Mouse (Mus musculus) telencephalon, adult 2 months (tissue): ENCODE data around the gene Ube2o.
"Not testable (repeated sequence)": the region's sequence is repeated elsewhere in the genome, so short reads cannot be mapped to it uniquely, and the experiment has no call there.

ENCODE experiments used
- DNase-seq: peaks from one replicate; pipeline ENCODE4 v3.0.0-alpha.2; 2011; ENCODE audit warnings: low read depth, low spot score

The Ube2o gene

DNA sequence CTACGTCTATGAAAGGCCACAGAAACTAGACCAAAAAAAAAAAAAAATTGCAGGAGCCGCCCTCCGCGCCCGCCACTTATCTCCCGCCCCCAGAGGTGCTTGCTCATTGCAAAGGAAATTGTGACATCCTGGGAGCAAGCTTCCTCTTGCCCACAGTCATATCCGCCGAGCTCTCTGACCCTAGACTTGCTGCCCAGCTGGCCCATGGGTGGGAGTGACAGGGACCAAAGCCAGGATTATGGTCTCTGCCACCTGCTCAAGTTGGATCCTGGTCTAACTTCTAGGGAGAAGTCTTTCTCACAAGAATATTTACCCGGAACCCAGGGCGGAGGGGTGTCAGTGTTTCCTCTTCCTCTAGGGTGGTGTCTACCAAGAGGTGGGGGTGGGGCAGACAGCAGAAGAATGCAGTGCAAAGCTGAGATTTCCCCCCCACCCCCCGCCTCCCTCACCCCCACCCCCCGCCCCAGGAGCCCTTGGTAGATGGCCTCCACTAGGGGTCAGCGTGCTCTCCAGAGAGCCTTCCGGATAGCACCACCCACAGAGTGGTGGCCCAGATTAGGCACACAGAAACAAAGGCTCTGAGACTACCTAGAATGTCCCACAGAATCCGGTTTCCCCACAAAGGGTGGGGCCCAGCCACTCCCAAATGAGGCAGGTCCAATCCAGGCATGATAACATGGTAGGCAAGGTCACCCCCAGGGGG, 34.6 kb upstream of the Ube2o start:
- no peak for DNase-seq

- no peak for DNase-seq
These were observed 32.0 kb upstream of the Ube2o start for GRCm38 (mm10) chr11:116613234-116613633.

DNA sequence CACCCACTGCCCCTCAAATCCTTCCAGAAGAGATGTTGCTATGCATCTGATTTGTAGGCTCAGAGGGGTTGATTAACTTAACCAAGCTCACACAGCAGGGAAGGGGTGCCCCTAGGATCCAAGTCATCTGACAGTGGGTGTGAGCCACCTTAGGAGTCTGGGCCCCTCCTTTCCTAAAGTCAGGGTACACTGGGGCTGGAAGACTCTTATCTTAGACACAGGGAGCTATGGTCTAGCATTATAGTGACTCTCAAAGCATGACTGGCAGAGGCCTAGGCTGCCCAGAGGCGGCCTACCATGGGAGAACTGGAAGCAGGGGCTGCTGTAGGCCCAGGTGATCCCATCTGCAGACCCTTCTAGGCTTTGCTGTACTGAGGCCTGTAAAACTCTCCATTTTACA, 31.3 kb upstream of the Ube2o start:
- DNase-seq = no peak

DNA sequence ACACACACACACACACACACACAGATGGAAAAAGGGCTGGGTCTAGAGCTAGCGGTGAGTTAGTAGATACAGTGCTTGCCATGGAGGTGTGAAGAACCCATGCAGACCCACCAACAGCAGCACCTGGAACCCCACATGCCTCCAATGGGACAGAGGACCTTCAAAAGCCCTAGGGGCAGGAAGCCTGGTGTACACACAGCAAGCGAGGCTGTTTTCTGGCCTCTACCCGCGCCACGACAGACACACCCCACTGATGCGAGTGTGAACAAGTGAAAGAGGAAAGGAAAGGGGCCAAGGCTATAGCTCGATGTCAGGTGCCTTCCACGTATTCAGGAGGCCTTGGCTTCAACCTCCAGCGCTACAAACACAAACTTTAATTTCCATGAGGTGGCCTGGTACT, 30.6 kb upstream of the Ube2o start:
- DNase-seq = no peak

- DNase-seq = not testable (repeated sequence)
These were observed 29.9 kb upstream of the Ube2o start for GRCm38 (mm10) chr11:116611168-116611567.

DNA sequence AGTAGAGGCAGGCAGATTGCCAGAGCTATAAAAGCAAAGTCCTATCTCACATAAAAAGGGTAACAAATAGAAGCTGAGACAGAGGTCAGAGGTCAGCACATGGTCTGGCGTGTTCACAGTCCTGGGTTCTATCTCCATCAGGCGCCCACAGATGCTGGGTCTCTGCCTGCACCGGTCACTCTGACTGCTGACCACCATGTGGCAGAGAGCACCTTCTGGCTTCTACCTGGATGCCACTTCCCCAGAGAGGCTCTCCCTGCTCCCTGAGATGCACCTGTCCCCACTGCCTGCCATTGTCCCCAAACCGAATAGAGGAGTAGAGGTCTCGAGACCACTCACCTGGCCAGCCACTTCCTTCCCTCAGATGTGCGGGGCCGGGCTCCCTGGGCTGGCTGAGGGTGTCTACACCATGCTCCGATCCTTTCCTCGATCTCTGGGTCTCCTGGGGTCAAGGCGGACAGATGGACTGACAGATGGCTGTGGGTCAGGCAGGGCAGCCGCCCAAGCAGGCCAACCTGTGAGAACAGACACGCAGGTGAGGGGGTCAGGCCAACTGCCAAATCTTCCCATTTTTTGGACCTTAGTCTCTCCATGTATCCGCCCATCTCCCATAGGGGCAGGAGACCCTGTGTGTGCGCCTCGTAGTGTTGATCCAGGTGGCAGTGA, 28.9 kb upstream of the Ube2o start:
- DNase-seq = no peak

DNA sequence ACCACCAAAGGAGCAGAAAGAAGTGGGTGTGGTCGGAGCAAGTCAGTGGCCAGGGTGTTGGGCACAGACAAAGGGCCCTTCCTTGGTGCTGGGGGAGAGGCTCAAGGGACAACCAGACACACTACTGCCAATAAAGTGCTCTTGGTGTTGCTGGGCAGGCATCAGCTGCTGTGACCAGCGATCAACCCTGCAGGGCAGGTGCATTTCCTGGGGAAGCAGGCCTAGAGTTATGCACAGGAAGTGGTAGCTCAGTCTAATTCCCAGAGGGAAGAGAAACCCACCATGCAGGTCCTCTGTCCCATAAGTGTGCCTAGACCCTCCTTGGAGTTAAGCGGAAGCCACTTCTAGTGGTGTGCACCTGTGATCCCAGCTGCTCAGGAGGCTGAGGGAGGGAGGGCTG, 26.5 kb upstream of the Ube2o start:
- DNase-seq = no peak

- no peak for DNase-seq
These were observed 22.9 kb upstream of the Ube2o start for GRCm38 (mm10) chr11:116604097-116604496.

DNA sequence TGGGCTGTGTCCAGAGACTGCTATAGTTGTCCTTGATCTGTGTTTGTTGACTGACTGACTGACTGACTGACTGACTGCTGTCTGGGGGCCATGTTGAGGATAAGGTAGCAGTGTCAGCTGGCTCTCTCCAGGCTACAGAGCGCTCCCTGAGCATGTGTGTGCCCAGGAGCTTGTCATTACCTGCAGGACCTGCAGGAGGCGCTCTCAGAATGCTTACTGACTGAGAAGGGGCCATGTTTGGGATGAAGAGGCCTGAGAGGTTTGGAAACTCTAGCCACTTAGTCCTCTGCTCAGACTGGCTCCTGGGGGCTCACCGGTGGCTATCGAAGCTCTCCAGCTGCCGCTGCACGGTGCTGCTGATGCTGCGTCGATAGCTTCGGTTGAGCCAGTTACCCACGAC, 22.1 kb upstream of the Ube2o start:
- no peak for DNase-seq

DNA sequence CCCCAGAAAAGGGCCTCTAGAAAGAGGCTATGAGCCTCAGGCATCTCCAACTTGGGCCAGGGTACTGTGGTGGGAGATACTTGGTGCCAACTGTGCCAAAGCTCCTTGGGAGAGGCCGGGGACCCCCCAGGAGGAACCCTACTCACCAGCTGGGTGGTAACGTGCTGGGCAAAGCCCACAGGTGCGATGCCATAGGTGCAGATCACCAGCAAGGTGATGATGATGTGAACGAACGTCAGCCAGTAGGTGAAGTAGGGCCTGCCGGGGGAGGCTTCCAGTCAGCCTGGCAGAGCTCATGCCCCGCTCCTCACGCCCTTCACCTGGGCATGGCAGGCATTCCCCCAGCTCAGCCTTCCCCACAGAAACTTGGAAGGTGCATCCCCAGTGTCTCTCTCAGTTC, 20.8 kb upstream of the Ube2o start:
- no peak for DNase-seq

- no peak for DNase-seq
These were observed 19.9 kb upstream of the Ube2o start for GRCm38 (mm10) chr11:116601166-116601565.

DNA sequence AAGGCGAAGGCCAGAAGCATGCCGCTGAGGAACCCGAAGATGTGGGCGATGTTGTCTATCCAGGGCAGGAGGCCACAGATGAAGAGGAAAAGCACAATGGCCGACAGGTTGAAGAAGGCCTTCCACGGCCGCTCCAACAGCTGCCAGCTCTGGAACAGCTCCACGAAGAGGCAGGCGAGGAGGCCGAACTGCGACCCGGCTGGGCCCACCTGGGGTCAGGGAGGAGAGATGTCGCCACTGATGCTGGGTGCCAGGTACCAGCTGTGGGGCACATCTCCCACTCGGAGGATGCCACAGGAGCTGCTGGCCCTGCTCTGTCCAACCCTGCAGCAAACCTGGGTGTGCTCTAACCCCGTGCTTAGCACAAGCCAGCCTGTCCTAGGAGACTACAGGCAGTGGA, 18.0 kb upstream of the Ube2o start:
- no peak for DNase-seq

GRCm38 (mm10) chr11:116598193-116598592, 16.9 kb upstream of the Ube2o start:
- DNase-seq = no peak

- DNase-seq = no peak
These were observed 15.5 kb upstream of the Ube2o start for GRCm38 (mm10) chr11:116596766-116597165.

- no peak for DNase-seq
These were observed 12.1 kb upstream of the Ube2o start for GRCm38 (mm10) chr11:116593345-116593744.

DNA sequence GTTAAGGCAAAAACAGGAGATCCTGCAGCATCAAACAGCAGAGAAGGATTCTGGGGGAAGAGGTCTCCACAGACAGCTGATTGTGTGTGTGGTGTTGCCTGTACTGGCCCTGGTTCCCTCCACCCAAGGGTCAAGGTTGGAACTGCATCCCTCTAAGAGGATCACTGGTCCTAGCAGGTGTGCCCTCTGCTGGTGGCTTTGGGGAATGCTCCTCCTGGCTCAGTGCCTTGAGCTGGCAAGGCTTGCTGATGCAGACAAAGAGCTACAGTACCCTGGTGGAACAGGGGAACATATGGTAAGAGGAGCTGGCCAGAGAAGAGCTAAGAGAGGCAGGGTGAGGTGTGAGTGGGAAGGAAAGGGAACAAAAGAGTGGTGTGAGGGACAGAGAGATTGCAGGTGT, 11.2 kb upstream of the Ube2o start:
- DNase-seq = peak; percentile 89

DNA sequence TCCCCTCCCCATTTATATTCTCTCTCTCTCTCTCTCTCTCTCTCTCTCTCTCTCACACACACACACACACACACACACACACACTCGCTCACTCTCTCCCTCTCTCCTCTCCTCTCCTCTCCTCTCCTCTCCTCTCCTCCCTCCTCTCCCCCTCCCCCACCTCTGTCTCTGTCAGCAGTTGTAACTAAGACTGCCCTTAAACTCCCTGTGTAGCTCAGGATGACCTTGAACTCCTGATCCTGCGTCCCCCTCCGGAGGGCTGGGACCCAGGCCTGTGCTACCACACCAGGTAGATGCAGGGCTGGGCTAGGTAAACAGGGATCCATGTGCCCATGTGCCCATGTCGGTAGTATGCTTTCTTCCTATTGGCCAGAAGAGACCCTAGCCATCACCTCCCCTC, 10.4 kb upstream of the Ube2o start:
- no peak for DNase-seq

DNA sequence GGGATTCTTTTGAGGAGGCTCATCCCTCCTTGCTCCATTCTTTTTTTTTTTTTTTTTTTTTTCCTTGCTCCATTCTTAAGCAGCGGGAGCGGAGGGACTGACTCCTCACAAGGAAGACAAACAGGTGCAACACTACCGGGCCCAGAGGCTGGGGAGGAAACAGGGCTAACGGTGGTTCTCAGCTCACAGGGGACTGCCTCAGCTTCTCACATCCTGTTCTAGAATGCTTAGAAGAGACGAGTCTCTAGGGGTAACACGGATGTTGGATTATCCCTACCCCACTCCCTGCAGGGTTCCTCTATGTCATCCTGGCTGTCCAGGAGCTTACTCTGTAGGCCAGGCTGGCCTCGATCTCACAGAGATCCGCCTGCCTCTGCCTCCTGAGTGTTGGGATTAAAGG, 8.3 kb upstream of the Ube2o start:
- DNase-seq = no peak

- DNase-seq = no peak
These were observed 7.8 kb upstream of the Ube2o start for GRCm38 (mm10) chr11:116589020-116589531.

DNA sequence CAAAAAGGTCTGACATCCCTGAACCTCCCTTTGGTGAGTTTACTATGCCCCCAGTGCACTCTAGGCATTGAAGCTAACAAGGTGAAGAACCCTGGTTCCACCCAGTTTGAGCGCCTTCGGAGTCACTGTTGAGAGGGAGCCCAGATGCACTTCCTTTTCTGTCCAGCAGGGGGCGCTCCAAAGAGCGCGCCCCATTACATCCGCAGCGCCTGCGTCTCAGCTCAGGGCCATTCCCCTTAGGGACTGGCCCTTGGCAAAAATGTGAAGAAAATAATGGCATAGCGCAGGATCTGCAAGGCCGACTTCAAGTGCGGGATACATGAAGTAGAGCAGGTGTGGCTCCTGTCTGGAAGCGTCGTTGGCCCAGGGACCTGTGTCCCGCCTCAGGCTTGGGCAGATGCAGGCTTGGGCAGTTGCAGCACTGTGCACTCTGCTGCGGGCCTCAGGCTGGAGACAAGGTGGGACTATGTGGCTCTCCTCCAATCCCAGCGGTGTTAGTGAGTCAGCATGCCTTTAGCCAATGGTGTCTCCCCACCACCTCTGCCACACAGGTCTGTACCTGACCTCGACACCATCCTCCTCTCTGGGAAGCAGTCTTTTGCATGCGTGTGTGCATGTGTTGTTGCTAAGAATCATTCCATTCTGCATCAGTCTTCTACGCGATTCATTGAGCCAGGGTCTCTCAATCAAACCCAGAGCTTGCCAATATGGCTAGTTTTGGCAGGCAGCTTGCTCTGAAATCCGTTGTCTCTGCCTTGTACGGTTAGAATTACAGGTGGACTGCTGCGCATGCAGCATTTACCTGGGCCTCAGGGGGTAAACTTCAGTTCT, 5.8 kb upstream of the Ube2o start:
- no peak for DNase-seq

GRCm38 (mm10) chr11:116586310-116586709, 5.1 kb upstream of the Ube2o start, which contains the start of gene Aanat:
TSS of gene Aanat (plus strand) at chr11:116586432.
- no peak for DNase-seq

- no peak for DNase-seq
These were observed 4.4 kb upstream of the Ube2o start for GRCm38 (mm10) chr11:116585682-116586081.
